Mouse (Mus musculus): ENCODE measurements at regions not wholly inside any gene's neighbourhood (a gene's known extent, or its start where the extent isn't known, plus 50 kb on each side); places are given as distances from the start of the nearest gene placed in this dataset.
"Not testable (repeated sequence)": the region's sequence is repeated elsewhere in the genome, so short reads cannot be mapped to it uniquely, and the experiment has no call there.

DNA sequence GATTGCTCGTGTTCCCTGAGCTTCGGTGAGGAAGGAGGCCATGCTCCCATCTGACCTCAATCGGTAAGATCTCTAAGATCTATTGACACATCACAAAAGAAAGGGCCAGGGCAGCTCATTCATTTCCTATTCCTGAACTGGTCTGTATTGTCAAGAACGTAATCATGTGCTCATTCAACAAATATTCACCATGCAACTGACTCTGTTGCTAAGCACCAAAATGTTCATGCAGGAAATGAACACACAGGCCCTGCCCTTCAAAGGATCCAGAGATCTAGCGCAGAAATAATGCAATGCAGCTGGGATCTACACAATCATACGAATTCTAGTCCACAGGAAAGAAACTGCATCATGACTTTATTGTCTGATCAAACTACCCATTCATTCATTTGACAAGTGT is 413.3 kb downstream of the Lrig3 start:
- DNase-seq (ENCODE audit: low read depth, low spot score), result no peak

DNA sequence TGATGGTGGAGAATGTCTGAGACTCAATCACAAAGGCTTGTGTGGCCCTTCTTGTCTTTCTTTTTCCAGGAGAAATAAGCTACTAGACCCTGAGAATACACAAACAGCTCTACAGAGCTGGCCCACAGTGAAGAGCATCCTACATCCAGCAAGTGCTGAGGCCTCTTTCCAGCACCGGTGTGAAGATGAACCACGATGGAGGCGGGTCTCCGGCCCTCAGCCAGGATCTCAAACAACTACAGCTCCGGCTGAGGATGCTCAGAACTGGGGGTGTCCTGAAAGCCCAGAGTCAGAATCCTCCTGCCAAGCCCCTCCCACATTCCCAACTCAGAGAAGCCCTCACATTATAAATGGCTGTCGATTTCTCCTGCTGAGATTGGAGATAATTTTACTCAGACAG is 407.9 kb downstream of the Lrig3 start:
- DNase-seq (ENCODE audit: low read depth, low spot score), result no peak

DNA sequence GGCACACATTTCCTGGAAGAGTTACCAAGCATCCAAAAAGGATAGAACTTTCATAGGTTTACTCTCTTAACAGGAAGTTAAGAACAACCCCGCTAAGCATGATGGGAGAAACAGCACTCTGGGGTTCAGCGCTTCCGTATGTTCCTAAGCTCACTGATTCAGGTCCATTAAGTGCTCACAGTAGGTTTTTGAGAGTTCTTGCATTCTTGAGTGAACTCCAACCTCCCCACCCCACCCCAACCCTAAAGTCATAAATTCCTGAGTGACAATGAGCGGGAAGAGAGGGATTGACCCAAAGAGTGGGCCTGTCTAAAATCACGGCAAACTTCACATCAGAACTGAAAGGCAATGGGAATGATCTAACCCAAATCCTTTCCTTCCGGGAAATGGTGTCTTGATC is 405.9 kb downstream of the Lrig3 start:
- DNase-seq (ENCODE audit: low read depth, low spot score), result no peak

DNA sequence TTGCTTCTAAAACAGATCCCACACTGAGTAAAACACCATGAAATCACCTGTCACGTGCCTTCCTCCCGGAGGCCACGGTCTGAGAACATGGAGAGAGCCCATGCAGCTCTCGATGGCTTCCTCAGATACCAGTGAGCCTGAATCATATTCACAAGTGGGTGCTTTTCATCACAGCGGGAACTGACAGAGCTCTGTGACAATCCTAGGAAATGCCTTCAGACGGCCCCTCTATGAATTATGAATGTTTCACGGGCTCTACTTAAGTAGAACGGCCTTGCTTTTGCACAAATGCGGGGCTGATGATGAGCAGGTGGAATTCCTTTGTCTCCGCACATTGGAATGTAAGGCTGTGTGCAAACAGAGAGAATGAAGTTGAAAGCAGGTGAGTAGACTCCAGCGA is 383.1 kb downstream of the Lrig3 start:
- no peak for DNase-seq (ENCODE audit: low read depth, low spot score)

DNA sequence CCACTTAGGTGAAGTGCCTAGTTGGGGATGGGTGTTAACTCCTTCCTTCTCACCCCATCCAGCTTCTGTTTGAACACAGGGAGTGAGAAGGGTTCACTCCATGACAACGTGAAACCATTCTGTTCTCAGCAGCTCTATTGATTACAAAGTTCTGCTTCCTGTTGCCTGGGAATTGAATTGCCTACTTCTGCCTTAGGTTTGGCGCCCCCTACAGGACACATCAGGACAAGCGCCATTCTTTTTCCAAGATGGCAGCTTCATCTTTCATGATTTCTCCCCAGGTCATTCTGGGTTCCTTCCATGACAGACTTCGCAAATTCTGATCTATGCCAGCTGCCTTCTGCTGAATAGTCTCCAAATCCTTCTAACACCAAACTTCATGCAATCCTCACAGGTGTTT is 371.5 kb downstream of the Lrig3 start:
- DNase-seq (ENCODE audit: low read depth, low spot score), result no peak

DNA sequence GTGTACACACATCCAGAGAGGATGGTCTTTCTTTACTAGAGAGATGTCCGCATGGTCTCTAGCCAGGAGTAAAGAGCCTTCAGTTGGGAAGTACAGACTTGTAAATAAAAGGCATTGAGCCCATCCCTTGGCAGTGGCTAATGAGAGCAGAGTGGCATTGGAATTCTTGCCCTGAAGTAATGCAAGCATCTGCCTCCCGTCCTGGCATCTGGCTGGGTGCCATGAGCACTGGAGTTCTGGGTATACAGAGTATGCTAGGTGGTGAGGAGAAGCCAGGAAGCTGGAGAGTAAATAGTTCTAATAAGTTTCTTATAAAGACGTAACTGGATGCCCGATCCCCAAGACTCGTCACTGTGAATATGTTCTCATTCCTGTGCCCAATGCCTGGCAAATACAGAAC is 367.8 kb downstream of the Lrig3 start:
- no peak for DNase-seq (ENCODE audit: low read depth, low spot score)

DNA sequence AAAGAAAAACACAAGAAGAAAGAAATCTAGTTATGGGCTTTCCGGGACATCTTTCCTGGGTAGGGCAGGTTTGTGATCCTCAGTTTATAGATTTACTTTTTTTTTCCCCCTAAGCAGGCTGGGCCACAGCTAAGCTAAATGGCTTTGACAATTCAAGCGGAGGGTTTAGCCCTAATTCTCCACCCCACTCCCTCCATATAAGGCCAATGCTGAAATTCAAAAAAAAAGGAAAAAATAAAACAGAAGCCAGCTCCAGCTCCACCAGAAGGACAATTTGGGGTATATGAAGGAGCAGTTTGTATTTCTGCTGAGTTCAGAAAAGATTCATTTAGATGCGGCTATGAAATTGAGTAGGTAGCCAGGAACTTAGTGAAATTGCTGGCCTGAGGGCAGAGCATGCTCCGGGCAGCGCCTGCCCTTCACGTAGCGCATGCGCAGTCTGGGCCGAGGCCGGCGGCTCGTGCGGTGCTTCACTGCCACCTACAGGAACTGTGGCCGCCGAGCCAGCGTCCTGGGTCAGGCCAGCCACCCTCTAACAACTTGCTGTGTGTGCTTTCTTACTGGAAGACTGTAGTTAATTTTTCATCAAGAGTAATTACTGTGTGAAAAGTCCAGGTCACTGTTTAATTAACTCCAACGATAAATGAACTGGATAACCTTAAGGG is 364.5 kb downstream of the Lrig3 start:
- DNase-seq (ENCODE audit: low read depth, low spot score), result peak; percentile 6

DNA sequence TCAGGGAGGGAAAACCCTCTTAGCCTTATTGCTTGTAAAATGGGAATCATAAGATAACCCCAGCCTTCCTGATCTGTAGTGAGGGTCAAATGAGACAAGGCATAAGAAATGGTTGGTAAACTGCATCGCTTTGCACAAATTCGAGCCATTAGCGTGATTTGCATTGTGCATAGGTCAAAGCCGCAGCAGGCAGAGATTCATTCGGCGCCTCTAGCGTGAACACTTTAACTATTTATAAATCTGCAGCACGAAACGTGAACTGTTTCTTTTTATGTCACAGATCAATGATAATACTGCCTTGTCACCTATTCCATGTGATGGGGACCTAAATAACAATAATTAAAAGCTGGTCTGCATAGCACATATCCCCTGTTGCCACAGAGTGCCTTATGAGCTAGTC is 354.9 kb downstream of the Lrig3 start:
- DNase-seq (ENCODE audit: low read depth, low spot score), result no peak

DNA sequence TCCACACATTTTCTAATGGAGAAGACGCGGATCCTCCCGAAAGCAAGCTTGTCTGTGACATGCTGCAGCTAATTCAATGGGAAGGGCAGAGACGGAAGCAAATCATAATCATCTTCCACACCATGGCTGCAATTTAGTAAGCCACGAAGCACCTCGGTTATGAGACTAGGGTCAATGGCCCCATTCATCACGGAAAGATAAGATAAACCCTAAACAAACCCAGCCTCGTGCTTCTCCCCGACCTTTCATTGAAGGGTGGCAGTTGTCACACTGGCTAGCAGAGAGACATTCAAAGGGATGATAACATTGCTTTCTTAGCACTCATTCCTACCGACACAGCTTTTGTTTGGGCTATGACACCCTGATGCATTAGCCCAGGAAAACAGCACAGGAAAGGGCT is 353.8 kb downstream of the Lrig3 start:
- DNase-seq (ENCODE audit: low read depth, low spot score), result no peak

DNA sequence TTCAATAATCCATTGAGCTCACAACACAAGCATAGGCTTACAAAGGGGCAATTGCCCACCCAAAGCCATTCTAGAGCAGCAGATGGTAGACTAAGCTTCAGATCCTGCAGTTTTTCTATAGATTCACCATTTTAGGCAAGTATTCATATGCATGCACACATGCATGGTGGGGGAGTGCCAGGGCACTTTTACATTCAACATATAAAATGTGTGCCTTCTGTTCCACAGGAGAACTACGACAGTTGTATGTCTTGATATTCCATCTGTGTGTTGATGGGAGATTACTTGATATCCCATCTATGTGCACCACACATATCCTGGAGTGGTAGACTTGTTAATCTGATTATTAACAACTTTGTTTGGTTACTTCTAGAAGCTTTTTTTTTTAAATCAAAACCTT is 334.0 kb downstream of the Lrig3 start:
- no peak for DNase-seq (ENCODE audit: low read depth, low spot score)

DNA sequence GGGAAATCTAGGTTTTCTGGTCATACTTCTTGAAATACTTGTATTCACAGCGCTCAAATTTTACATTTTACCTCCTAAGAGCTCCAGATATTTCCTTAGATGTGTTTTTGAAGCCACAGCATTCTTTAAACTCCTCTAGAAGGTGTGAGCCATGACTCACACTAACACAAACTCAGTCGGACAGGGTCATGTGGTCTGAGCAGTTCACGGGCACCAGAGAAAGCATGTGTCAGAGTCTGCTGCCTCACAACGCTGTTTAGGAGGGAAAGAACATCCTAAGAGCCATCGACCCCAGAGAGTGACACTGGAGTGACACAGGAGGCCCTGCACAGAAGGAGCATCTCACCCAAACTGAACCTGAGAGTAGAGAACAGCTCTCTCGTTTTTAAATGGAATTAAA is 332.2 kb downstream of the Lrig3 start:
- DNase-seq (ENCODE audit: low read depth, low spot score), result no peak

DNA sequence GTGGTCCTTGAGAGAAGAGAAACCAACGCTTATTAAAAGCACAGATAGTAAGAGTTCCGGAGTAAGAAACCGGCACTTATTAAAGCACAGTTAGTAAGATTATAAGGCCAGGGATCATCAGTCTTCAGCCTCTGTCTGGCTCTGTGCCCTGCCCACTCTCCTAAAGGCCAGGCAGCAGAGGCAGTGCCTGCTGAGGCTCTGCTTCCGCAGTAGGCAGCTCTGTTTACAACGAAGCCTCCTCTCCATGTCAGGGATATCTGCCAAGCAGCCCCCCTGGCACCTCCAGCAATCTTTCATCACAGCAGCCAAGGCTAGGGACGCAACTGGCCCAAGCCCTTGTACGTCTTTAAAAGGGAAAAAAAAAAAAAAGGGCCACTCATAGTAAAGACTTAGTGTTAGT is 329.9 kb downstream of the Lrig3 start:
- no peak for DNase-seq (ENCODE audit: low read depth, low spot score)

DNA sequence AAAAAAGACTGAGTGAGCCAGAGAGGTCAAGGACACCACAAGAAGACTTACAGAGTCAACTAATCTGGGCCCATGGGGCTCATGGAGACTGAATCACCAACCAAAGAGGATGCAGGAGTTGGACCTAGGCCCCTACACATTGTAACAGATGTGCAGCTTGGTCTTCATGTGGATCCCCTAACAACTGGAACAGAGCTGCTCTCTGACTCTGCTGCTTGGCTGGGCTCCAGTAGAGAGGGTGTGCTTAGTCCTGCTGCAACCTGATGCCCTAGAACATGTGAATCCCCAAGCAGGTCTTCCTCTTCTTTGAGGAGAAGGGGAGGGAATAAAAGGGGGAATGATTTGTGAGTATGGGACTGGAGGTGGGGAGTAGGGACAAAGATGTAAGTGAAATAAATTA is 325.8 kb downstream of the Lrig3 start:
- DNase-seq (ENCODE audit: low read depth, low spot score), result no peak

DNA sequence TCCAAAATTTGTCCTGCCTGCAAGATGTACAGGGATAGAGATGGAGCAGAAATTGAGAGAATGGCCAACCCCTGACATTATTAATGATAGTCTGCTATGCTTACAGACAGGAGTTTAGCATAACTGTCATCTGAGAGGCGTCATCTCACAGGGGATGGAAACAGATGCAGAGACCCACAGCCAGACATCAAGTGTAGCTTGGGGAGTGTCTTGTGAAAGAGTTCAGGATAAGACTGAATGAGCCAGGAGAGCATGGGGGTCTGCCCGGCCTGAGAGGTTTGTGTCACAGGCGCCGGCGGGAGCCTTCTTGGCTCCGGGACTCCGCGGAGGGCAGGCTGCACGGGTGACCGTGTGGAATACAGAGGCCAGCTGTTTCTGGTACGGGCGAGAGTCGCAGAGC is 319.1 kb downstream of the Lrig3 start:
- not testable (repeated sequence) for DNase-seq (ENCODE audit: low read depth, low spot score)

DNA sequence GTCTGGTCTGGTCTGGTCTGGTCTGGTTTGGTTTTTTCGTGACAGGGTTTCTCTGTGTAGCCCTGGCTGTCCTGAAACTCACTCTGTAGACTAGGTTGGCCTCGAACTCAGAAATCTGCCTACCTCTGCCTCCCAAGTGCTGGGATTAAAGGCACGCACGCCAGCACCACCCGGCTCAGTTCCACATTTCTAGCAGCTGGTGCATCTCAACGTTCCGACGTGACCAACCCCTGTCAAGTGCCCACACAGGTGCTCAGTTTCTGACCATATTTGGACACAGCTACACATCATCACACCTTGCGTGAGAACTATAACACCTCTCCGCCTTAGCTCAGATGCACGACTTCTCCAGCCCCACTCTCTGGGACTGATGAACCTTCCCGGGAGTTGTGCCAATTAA is 304.4 kb downstream of the Lrig3 start:
- DNase-seq (ENCODE audit: low read depth, low spot score), result no peak

DNA sequence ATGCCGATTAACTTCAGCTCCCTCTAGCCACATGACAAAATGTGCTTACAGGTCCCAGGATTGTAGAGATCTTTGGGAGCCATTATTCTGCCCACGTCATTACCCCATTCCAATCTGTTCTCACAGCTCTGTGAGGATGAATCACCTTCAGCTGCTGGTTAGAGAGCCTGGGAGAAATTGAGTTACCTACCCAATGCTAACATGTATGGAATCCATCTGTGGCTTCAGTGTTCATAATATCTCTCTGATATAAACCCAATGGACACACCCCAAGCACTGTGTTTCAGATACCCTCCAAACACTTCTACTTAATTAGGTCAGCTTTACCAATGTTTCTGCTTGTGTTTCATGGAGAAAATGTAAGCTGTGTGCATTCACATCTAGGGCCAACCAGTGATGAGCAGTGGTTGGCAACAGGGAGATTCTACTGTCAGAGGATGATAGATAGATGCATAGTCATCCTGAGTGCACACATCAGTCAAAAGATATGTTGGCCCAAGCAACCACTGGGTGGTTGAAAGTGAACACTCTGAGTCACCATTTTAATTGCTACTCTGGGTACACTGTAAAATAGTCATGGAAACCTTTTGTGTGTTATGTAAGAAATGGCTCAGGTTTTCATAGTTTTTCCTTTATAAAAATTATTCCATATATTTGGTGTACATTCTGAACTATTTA is 301.5 kb downstream of the Lrig3 start:
- DNase-seq (ENCODE audit: low read depth, low spot score), result no peak

DNA sequence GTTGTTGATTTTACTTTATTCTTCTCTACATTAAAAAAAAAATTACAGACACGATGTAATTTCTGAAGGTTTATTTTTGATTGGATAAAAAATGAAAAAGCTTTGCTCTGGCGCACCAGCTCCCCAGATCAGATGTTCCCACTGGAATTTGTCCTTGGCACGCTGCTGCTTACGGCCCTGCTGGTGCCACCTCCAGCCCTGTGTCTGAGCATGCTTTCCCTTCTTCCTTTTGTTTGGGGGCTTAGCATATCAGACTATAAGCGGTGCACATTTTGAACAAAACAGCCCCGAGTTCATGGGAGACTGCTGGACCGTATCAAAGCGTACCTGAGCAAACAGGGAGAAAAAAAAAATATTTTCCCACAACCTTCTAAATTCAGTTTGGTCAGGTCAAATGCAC is 291.2 kb downstream of the Lrig3 start:
- DNase-seq (ENCODE audit: low read depth, low spot score), result no peak

DNA sequence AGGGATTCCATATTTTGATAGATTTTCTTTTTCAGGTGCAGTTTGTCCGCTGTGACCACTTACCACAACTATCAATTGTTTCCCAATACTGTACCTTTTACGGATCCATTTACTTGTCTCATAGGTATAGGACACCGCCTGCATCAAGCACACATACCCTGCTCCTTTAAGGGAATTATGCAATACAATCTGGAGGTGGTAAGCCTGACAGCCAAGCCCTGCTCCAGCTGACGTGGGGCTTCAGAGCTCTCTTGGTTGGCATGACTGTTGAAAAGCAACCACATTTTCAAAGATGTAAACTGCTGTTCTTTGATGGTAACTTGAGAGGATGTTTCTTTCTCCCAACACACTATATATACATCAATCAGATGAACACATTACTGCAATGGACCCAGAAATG is 288.2 kb downstream of the Lrig3 start:
- DNase-seq (ENCODE audit: low read depth, low spot score), result no peak

DNA sequence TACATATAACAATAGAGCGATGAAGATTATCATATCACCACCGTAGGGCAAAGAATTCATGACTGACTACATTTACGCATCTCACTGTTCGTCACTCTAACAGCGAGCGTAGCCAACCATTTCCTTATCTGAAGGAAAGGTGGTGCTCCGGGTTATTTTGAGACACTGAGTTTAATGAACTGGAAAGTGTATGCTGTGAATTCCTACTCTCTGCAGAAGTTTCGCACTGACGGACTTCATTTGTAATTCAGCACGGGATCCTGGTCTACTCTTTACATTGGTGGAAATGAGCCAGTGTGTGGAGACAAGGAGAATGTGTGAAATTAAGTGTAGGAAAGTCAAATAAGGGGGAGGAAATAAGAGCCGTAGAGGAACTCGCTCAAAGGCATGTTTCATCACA is 283.2 kb downstream of the Lrig3 start:
- DNase-seq (ENCODE audit: low read depth, low spot score), result no peak

DNA sequence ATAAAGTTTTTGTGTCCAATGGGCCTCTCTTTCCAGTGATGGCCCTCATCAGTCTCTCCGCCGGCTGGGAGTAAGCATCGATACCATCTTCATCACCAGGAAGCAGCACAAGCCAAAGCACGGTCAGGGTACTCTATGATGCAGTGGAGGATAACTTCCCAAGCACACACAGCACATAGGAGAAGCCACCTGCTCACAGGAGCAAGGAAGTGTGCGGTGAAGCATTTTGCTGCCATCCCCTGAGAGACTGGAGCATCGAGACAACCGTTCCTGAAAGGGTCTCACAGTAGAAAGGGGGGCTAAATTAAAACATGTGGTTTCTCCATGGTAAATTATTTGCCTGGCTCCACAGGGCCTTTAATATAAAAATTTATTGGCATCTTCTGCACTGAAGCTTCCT is 277.1 kb downstream of the Lrig3 start:
- DNase-seq (ENCODE audit: low read depth, low spot score), result no peak

DNA sequence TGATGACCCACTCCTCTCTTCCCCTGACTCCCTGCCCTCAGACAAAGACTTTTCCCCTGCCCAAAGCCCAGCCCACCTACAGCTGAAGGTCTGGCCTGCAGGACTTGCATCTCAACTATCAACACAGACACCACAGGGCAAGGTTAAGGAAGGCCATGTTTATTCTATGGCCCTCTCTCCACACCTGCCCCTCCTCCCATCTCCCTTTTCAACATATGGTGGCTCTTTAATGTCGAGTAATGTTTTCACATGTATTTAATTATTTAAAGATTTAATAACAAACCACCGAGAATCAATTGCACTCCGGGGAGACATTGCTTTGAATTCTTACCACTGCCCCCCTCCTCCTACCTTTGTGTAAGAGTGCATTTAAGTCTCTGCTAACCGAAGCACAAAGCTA is 273.6 kb downstream of the Lrig3 start:
- DNase-seq (ENCODE audit: low read depth, low spot score), result no peak
